Mouse (Mus musculus): Measurements from ENCODE around the gene Ppm1a.

- no peak for TF ChIP-seq CTCF (IDR thresholded peaks at IDR 0.05; ENCODE audit: low read depth, low read length)
- TF ChIP-seq POLR2A (IDR thresholded peaks at IDR 0.05; ENCODE audit: extremely low read depth, insufficient read depth, low read length): no peak
Observed at GRCm38 (mm10) chr12:72750016-72750415, 7.2 kb upstream of the Ppm1a start.
